Mouse (Mus musculus) lung, postnatal 0 days (tissue): ENCODE measurements around the gene Cep170b. TPM values are rescaled to one million over a fixed set of nuclear protein-coding genes. Genes with fewer than 3 reads are reported as not detected.

Source experiments
- ATAC-seq: fragments of 200-750 bp; cut with Nextera tagmentation; 2 replicates; pipeline ENCODE4 v1.8.0; 2017; ENCODE audit warnings: moderate library complexity
- DNase-seq: peaks from one replicate; pipeline ENCODE4 v3.0.0-alpha.2; 2016; ENCODE audit warnings: low spot score
- H3K27ac ChIP-seq: fragments of 300-500 bp; sonication (generic); 2 replicates; pipeline ENCODE4 v1.5.1; 2014; ENCODE audit warnings: antibody characterized with exemption, mild to moderate bottlenecking, low read length, mixed read lengths
- H3K27me3 ChIP-seq: fragments of 300-500 bp; sonication (generic); replicated peaks from 2 replicates; pipeline ENCODE4 v1.6.1; 2014; ENCODE audit warnings: low read length, mixed read lengths; ENCODE audit not compliant: insufficient read depth
- H3K36me3 ChIP-seq: fragments of 300-500 bp; sonication (generic); 2 replicates; pipeline ENCODE4 v1.6.1; 2014; ENCODE audit warnings: low read length, mixed read lengths; ENCODE audit not compliant: insufficient read depth
- H3K4me1 ChIP-seq: fragments of 300-500 bp; sonication (generic); 2 replicates; pipeline ENCODE4 v1.6.1; 2014; ENCODE audit warnings: antibody characterized with exemption, low read depth, low read length, mixed read lengths; ENCODE audit not compliant: insufficient read depth
- H3K4me2 ChIP-seq: fragments of 300-500 bp; sonication (generic); replicated peaks from 2 replicates; pipeline ENCODE4 v1.6.1; 2014; ENCODE audit warnings: low read depth, mild to moderate bottlenecking, low read length, moderate library complexity, mixed read lengths
- H3K4me3 ChIP-seq: fragments of 300-500 bp; sonication (generic); 2 replicates; pipeline ENCODE4 v1.5.1; 2014; ENCODE audit warnings: low read depth, low read length
- H3K9ac ChIP-seq: fragments of 300-500 bp; sonication (generic); replicated peaks from 2 replicates; pipeline ENCODE4 v1.6.1; 2014; ENCODE audit warnings: low read depth, mild to moderate bottlenecking
- H3K9me3 ChIP-seq: fragments of 300-500 bp; sonication (generic); 2 replicates; pipeline ENCODE4 v1.6.1; 2016; ENCODE audit warnings: low read length, mixed read lengths
- CTCF ChIP-seq: IDR thresholded peaks from 2 replicates; pipeline ENCODE4 v1.5.1; 2016; ENCODE audit warnings: antibody characterized with exemption, mild to moderate bottlenecking
- EP300 ChIP-seq: IDR thresholded peaks from 2 replicates; pipeline ENCODE4 v1.6.1; 2016; ENCODE audit warnings: antibody characterized with exemption, mild to moderate bottlenecking, control low read depth
- WGBS: fragments of 180-500 bp; shearing (Covaris S2); extraction: QIAGEN DNeasy Blood & Tissue Kit; methylation state at CpG from one replicate; pipeline ENCODE4 v1.1.7; 2014; 5-methylcytosine and 5-hydroxymethylcytosine counted together
- polyA plus RNA-seq: library from polyadenylated mRNA; unstranded; fragments of >200 nt; fragmentation: Nextera tagmentation; extraction: Ambion mirVana; gene quantifications from 2 replicates; pipeline ENCODE4 v1.2.1, GENCODE M21; 2015

The Cep170b gene
- polyA plus RNA-seq, 1 experiment from 2014 or later = 17.5 TPM

- Histone ChIP-seq H3K36me3 (peaks cover 14% of the 10 kb centered on the region; the same call in 1 of the 2 replicates), H3K4me1 (no peaks in the 10 kb centered on the region), H3K9ac (no peak overlapping the region), H3K4me3 (no peak overlapping the region), H3K9me3 (no peaks in the 10 kb centered on the region), H3K4me2 (no peak overlapping the region), H3K27me3 (no peaks in the 10 kb centered on the region), H3K27ac (no peak overlapping the region)
- TF ChIP-seq CTCF (no peak), EP300 (no peak)
- WGBS = 90% methylated on average over 24 of the region's 24 CpGs
- ATAC-seq = no peak
- DNase-seq = no peak
Measured at GRCm38 (mm10) chr12:112739023-112739568, 18.8 kb downstream of the Cep170b start.

GRCm38 (mm10) chr12:112742768-112743167 is 22.5 kb downstream of the Cep170b start:
- H3K9me3 ChIP-seq = no peaks in the 10 kb centered on the region
- H3K4me2 ChIP-seq = no peak overlapping the region
- H3K9ac ChIP-seq = no peak overlapping the region
- H3K27me3 ChIP-seq = no peaks in the 10 kb centered on the region
- TF ChIP-seq EP300 = no peak
- no peak for TF ChIP-seq CTCF
- H3K4me3 ChIP-seq = no peak overlapping the region
- H3K27ac ChIP-seq = no peak overlapping the region
- WGBS = 59% methylated on average over 6 of the region's 6 CpGs
- H3K36me3 ChIP-seq = peaks cover 19% of the 10 kb centered on the region; the same call in 1 of the 2 replicates
- H3K4me1 ChIP-seq = no peaks in the 10 kb centered on the region
- DNase-seq (no peak), ATAC-seq (peak; percentile 3; the same call in 1 of the 2 replicates)

- no peak for TF ChIP-seq EP300
- peak; percentile 89 for TF ChIP-seq CTCF
- no peak overlapping the region for H3K4me2 ChIP-seq
- H3K36me3 ChIP-seq = peaks cover 14% of the 10 kb centered on the region; the same call in 1 of the 2 replicates
- no peak overlapping the region for H3K9ac ChIP-seq
- WGBS = 40% methylated on average over 25 of the region's 25 CpGs
- H3K4me3 ChIP-seq = no peak overlapping the region
- H3K4me1 ChIP-seq = no peaks in the 10 kb centered on the region
- no peaks in the 10 kb centered on the region for H3K27me3 ChIP-seq
- H3K9me3 ChIP-seq = no peaks in the 10 kb centered on the region
- DNase-seq (peak; percentile 90), ATAC-seq (peak; percentile 83)
- H3K27ac ChIP-seq = no peak overlapping the region
Measured at GRCm38 (mm10) chr12:112743168-112743975, 23.1 kb downstream of the Cep170b start.

- Histone ChIP-seq H3K4me2 (no peak overlapping the region), H3K4me3 (no peak overlapping the region), H3K9ac (no peak overlapping the region), H3K4me1 (no peaks in the 10 kb centered on the region), H3K9me3 (no peaks in the 10 kb centered on the region), H3K27ac (no peak overlapping the region), H3K27me3 (no peaks in the 10 kb centered on the region), H3K36me3 (peaks cover 6% of the 10 kb centered on the region; the same call in 1 of the 2 replicates)
- DNase-seq (no peak), ATAC-seq (no peak)
- TF ChIP-seq EP300 = no peak
- TF ChIP-seq CTCF = no peak
- WGBS = 74% methylated on average over 11 of the region's 11 CpGs
Measured at GRCm38 (mm10) chr12:112744211-112744610, 24.0 kb downstream of the Cep170b start.

GRCm38 (mm10) chr12:112744891-112745580 is 24.8 kb downstream of the Cep170b start:
- DNase-seq = no peak
- no peak overlapping the region for H3K4me2 ChIP-seq
- TF ChIP-seq CTCF = no peak
- TF ChIP-seq EP300 = no peak
- H3K4me1 ChIP-seq = no peaks in the 10 kb centered on the region
- H3K4me3 ChIP-seq = no peak overlapping the region
- no peaks in the 10 kb centered on the region for H3K9me3 ChIP-seq
- H3K27ac ChIP-seq = no peak overlapping the region
- 85% methylated on average over 10 of the region's 10 CpGs for WGBS
- H3K27me3 ChIP-seq = no peaks in the 10 kb centered on the region
- no peak for ATAC-seq
- H3K36me3 ChIP-seq = peaks cover 5% of the 10 kb centered on the region; the same call in 1 of the 2 replicates
- no peak overlapping the region for H3K9ac ChIP-seq

GRCm38 (mm10) chr12:112745716-112746115 is 25.5 kb downstream of the Cep170b start:
- no peaks in the 10 kb centered on the region for H3K4me1 ChIP-seq
- 83% methylated on average over 10 of the region's 10 CpGs for WGBS
- peaks cover 5% of the 10 kb centered on the region; the same call in 1 of the 2 replicates for H3K36me3 ChIP-seq
- no peaks in the 10 kb centered on the region for H3K9me3 ChIP-seq
- no peak for DNase-seq
- no peak overlapping the region for H3K27ac ChIP-seq
- TF ChIP-seq EP300 = no peak
- no peak for TF ChIP-seq CTCF
- no peak overlapping the region for H3K9ac ChIP-seq
- no peak for ATAC-seq
- no peaks in the 10 kb centered on the region for H3K27me3 ChIP-seq
- H3K4me3 ChIP-seq = no peak overlapping the region
- no peak overlapping the region for H3K4me2 ChIP-seq
